Mouse (Mus musculus) ES-E14 (cell line): ENCODE measurements around the gene Gipc1. TPM values are rescaled to one million over a fixed set of nuclear protein-coding genes. Genes with fewer than 3 reads are reported as not detected.

Experiments used
- DNase-seq: peaks from one replicate; pipeline ENCODE4 v3.0.0-alpha.2; 2013; ENCODE audit warnings: low read depth, low spot score
- H3K27ac ChIP-seq: 2 replicates; pipeline ENCODE4 v1.5.1; 2012; ENCODE audit warnings: low read depth, mild to moderate bottlenecking, low read length, moderate library complexity, mixed read lengths; ENCODE audit not compliant: poor library complexity, insufficient read depth, severe bottlenecking
- H3K36me3 ChIP-seq: 2 replicates; pipeline ENCODE4 v1.6.1; 2012; ENCODE audit warnings: mild to moderate bottlenecking, low read length, moderate library complexity, mixed read lengths; ENCODE audit not compliant: control insufficient read depth, poor library complexity, insufficient read depth, severe bottlenecking
- H3K4me1 ChIP-seq, 2 experiments: fragments of 150-350 bp in 1 of 2; sonication (generic) in 1 of 2; 2 replicates each; pipeline ENCODE4 v1.6.1; 2012; ENCODE audit warnings: low read length in 2 of 2, mild to moderate bottlenecking in 1 of 2, mixed read lengths in 1 of 2; ENCODE audit not compliant: control insufficient read depth in 2 of 2, insufficient read depth in 2 of 2, poor library complexity in 1 of 2
- H3K4me3 ChIP-seq, 2 experiments: fragments of 150-350 bp in 1 of 2; sonication (generic) in 1 of 2; 2 replicates each; pipeline ENCODE4 v1.5.1; 2012; ENCODE audit warnings: low read length in 2 of 2, low read depth in 1 of 2, mild to moderate bottlenecking in 1 of 2, mixed read lengths in 1 of 2; ENCODE audit not compliant: insufficient read depth in 1 of 2, poor library complexity in 1 of 2, severe bottlenecking in 1 of 2
- H3K9ac ChIP-seq: 2 replicates; pipeline ENCODE4 v1.6.1; 2012; ENCODE audit warnings: low read depth, mild to moderate bottlenecking, low read length, mixed read lengths; ENCODE audit not compliant: poor library complexity, insufficient read depth, severe bottlenecking
- H3K9me3 ChIP-seq: fragments of 150-350 bp; sonication (generic); 2 replicates; pipeline ENCODE4 v1.6.1; 2012; ENCODE audit warnings: low read depth, mild to moderate bottlenecking, low read length; ENCODE audit not compliant: control insufficient read depth, insufficient read depth
- CHD2 ChIP-seq: IDR thresholded peaks from 2 replicates; pipeline ENCODE4 v1.6.1; 2014; ENCODE audit warnings: mild to moderate bottlenecking, low read depth, low read length, inconsistent platforms
- HCFC1 ChIP-seq: IDR thresholded peaks from 2 replicates; pipeline ENCODE4 v1.6.1; 2012; ENCODE audit warnings: low read length, inconsistent platforms, borderline replicate concordance; ENCODE audit not compliant: insufficient read depth
- MAFK ChIP-seq: IDR thresholded peaks from 2 replicates; pipeline ENCODE4 v1.6.1; 2014; ENCODE audit warnings: mild to moderate bottlenecking, low read depth, low read length, inconsistent platforms; ENCODE audit not compliant: insufficient read depth
- ZC3H11A ChIP-seq: IDR thresholded peaks from 2 replicates; pipeline ENCODE4 v1.6.1; 2012; ENCODE audit warnings: low read depth, mild to moderate bottlenecking, inconsistent platforms, low read length, borderline replicate concordance
- ZNF384 ChIP-seq: IDR thresholded peaks from 2 replicates; pipeline ENCODE4 v1.6.1; 2012; ENCODE audit warnings: low read depth, low read length, inconsistent platforms
- in situ Hi-C, 2 experiments: fragments of 600-800 bp; cut with MboI; formaldehyde crosslinking; loops; one replicate each; pipeline ENCODE4 v1.15.1; 2025; ENCODE audit warnings: low sequenced_read_pairs in 2 of 2, inconsistent platforms in 1 of 2; ENCODE audit not compliant: unreplicated experiment in 2 of 2
- total RNA-seq: library from RNA; depleted of rRNA; stranded (reverse); fragments of 300-350 nt; gene quantifications from 2 replicates; pipeline ENCODE4 v1.2.3, GENCODE M21; 2012

Gene Gipc1
- total RNA-seq, 1 experiment = 73.7 TPM

DNA sequence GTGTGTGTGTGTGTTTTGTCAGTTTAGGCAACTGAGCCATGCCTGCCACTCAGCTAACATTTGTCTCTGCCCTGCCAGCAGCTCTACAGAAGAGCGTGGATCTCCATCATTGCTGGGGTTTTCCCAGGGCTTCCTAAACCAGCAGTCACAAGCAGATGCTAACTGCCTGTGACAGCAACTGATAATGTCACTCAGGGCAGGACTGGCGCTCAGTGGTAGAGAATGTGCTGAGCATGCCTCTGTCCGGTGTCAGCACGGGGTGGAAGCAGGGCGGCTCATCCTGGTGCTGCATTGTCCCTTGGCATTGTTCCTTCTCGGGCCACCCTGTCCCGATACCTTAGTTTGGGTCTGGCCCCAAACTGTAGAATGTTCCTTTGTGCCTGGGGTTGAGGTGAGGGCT lies 28.9 kb upstream of the Gipc1 start:
- H3K4me3 ChIP-seq = no peak overlapping the region
- in situ Hi-C loops = no loop called here

DNA sequence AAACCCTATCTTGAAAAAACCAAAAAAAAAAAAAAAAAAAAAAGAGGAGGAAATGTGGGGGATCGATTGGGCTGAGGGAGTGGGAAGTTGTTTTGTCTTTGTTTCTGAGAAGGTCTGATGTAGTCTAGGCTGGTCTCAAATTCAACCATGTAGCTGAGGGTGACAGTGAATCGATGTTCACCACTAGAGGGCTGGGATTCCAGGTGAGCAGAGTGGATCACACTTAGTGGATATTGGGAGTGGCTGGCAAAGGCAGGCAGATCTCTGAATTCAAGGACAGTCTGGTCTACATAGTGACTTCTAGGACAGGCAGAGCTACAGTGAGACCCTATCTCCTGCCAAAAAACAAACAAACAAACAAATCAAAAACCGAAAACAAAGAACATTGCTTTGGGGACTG lies 27.7 kb upstream of the Gipc1 start:
- Histone ChIP-seq H3K4me1 (peaks cover 0 to 2% of the 10 kb centered on the region in 2 experiments; a peak in 1 of 4 replicates), H3K9me3 (no peaks in the 10 kb centered on the region), H3K36me3 (no peaks in the 10 kb centered on the region), H3K4me3 (no peak overlapping the region), H3K9ac (no peak overlapping the region), H3K27ac (no peak overlapping the region)
- DNase-seq = no peak
- in situ Hi-C loops = no loop called here
- no peak for TF ChIP-seq HCFC1
- TF ChIP-seq ZC3H11A = no peak
- TF ChIP-seq MAFK = no peak
- TF ChIP-seq CHD2 = no peak
- no peak for TF ChIP-seq ZNF384

More for the DNA sequence above, 28.9 kb upstream of the Gipc1 start:
- H3K27ac ChIP-seq = no peak overlapping the region
- H3K4me1 ChIP-seq = peaks cover 0 to 2% of the 10 kb centered on the region in 2 experiments; a peak in 1 of 4 replicates
- H3K9me3 ChIP-seq = no peaks in the 10 kb centered on the region
- TF ChIP-seq CHD2 (no peak), MAFK (no peak), ZNF384 (no peak), HCFC1 (no peak), ZC3H11A (no peak)
- H3K9ac ChIP-seq = no peak overlapping the region
- H3K36me3 ChIP-seq = no peaks in the 10 kb centered on the region
- no peak for DNase-seq

DNA sequence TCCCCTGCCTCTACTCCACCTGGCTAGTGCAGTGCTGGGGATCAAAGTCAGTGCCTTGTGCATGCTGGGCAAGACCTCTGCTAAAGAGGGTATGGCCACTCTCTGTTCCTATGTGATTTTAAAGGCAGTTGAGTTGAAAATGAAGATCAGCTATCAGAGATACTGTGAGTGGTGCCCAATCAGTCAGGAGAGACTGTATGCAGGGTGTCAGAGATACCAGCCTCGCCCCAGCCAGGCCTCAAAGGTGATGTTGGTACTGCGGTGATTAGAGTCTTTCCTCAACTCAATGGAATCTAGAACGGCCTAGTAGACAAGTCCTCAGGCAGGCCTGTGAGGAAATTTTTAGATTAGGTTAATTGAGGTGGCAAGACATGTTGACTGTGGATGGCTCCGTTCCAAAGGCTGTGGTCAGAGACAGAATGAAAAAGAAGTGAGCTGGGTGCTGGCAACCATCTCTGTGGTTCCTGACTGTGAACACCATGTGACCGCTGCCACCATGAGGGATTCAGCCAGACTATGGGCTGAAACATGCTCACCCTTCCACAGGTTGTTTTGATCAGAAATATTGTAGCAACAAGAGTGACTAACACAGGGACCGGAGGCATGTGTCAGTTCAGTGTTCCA lies 26.7 kb upstream of the Gipc1 start:
- Histone ChIP-seq H3K9ac (no peak overlapping the region), H3K4me3 (no peak overlapping the region), H3K4me1 (peaks cover 0 to 2% of the 10 kb centered on the region in 2 experiments; a peak in 1 of 4 replicates), H3K9me3 (no peaks in the 10 kb centered on the region), H3K36me3 (no peaks in the 10 kb centered on the region), H3K27ac (no peak overlapping the region)
- in situ Hi-C loops = no loop called here
- DNase-seq = no peak
- TF ChIP-seq CHD2 (no peak), MAFK (no peak), HCFC1 (no peak), ZNF384 (no peak), ZC3H11A (no peak)

- H3K4me3 ChIP-seq = no peak overlapping the region
- TF ChIP-seq HCFC1 (no peak), CHD2 (no peak), ZC3H11A (no peak), ZNF384 (no peak), MAFK (no peak)
- H3K27ac ChIP-seq = no peak overlapping the region
- H3K36me3 ChIP-seq = no peaks in the 10 kb centered on the region
- H3K9ac ChIP-seq = no peak overlapping the region
- H3K4me1 ChIP-seq = no peaks in the 10 kb centered on the region
- in situ Hi-C loops = no loop called here
- DNase-seq = no peak
- H3K9me3 ChIP-seq = no peaks in the 10 kb centered on the region
Observed at GRCm38 (mm10) chr8:83632083-83632707, 20.3 kb upstream of the Gipc1 start.
